ENCODE assay signal across 8 mouse cellular contexts in genomic region chr19:46148372-46148760, GRCm38 (mm10). TPM values are rescaled to one million over a fixed set of nuclear protein-coding genes. Genes with fewer than 3 reads are reported as not detected.
DNase-seq lines count a peak whose midpoint lies in the region; ATAC-seq lines count a peak whose summit lies in the region.

No protein-coding gene starts in this region.

- under 1% methylated on average over 24 of the region's 27 CpGs for WGBS in forebrain, embryonic 14.5 days

- peak overlapping the region; percentile 36 for H3K4me3 ChIP-seq in forebrain, embryonic 14.5 days (ENCODE audit: low read depth, low read length)

- peak; percentile 16; the same call in 1 of the 2 replicates for ATAC-seq in forebrain, embryonic 14.5 days

- H3K4me1 ChIP-seq in forebrain, embryonic 14.5 days (ENCODE audit: control insufficient read depth, insufficient read depth, low read length) = peaks cover 17% of the 10 kb centered on the region

- no peaks in the 10 kb centered on the region for H3K36me3 ChIP-seq in forebrain, embryonic 14.5 days (ENCODE audit: control insufficient read depth, insufficient read depth, low read length)

- DNase-seq in CD8-positive naive resting alpha-beta T cell, adult 2 months (ENCODE audit: low read depth in 2 of 2, low spot score in 2 of 2) = peak; percentile 61 to 73
- DNase-seq in adrenal gland, postnatal 14 days = peak; percentile 96
- peak; percentile 74 for DNase-seq in forebrain, embryonic 14.5 days (ENCODE audit: low spot score)
- DNase-seq in heart, postnatal 36 days = peak; percentile 80 to 82
- DNase-seq in layer of hippocampus, postnatal 14 days (ENCODE audit: low spot score in 2 of 2) = peak; percentile 42 to 64
- peak; percentile 91 to 92 for DNase-seq in lung, postnatal 4 days
- peak; percentile 23 to 34 for DNase-seq in right cerebral cortex, adult 2 months (ENCODE audit: low spot score in 2 of 2)
- peak; percentile 47 for DNase-seq in urinary bladder, adult 2 months (ENCODE audit: low spot score)

- H3K9ac ChIP-seq in forebrain, embryonic 14.5 days (ENCODE audit: low read length) = no peak overlapping the region; the same call in 1 of the 2 replicates

- H3K27ac ChIP-seq in forebrain, embryonic 14.5 days (ENCODE audit: low read depth, low read length) = no peak overlapping the region

- no peaks in the 10 kb centered on the region for H3K9me3 ChIP-seq in forebrain, embryonic 14.5 days (replicated peaks; ENCODE audit: control insufficient read depth, low read length)

- intact Hi-C loops in heart, postnatal 36 days (cut with DNase I) = no loop called here

- peak overlapping the region; percentile 65 for H3K4me2 ChIP-seq in forebrain, embryonic 14.5 days (ENCODE audit: low read length)

- peaks cover 53% of the 10 kb centered on the region for H3K27me3 ChIP-seq in forebrain, embryonic 14.5 days (replicated peaks; ENCODE audit: control insufficient read depth, insufficient read depth, low read length)

RNA-seq across cellular contexts. Expression of gene Pitx3, which starts 0.2 kb away (rescaled TPM):
- 0.26 TPM in 1 of 2 replicates, not detected in the other for total RNA-seq in adrenal gland, postnatal 14 days (2021)
- not detected in 2 replicates for polyA plus RNA-seq in forebrain, embryonic 14.5 days (2014; fragmentation: Nextera tagmentation; extraction: Ambion mirVana)
- total RNA-seq in heart, postnatal 36 days (2021) = under 1 TPM; 0.58 to 0.62 TPM
- not detected for total RNA-seq in layer of hippocampus, postnatal 14 days (2021)
- polyA plus RNA-seq in urinary bladder, adult 2 months (2012; rRNA removed) = 0.12 and 0.19 TPM in 2 replicates

RNA-seq across cellular contexts. Expression of gene Gbf1, which starts 3.9 kb away (rescaled TPM):
- total RNA-seq in adrenal gland, postnatal 14 days (2021) = 62.8 and 74.8 TPM in 2 replicates
- polyA plus RNA-seq in forebrain, embryonic 14.5 days (2014; fragmentation: Nextera tagmentation; extraction: Ambion mirVana) = 36.3 and 50.7 TPM in 2 replicates
- 10 to 100 TPM; 43.2 to 50.4 TPM for total RNA-seq in heart, postnatal 36 days (2021)
- 100 to 1,000 TPM in 1 of 2 experiments, 10 to 100 TPM in 1; 83.7 to 101 TPM for total RNA-seq in layer of hippocampus, postnatal 14 days (2021)
- polyA plus RNA-seq in urinary bladder, adult 2 months (2012; rRNA removed) = 56.3 and 57.5 TPM in 2 replicates

RNA-seq across cellular contexts. Expression of gene Elovl3, which starts 16.7 kb away (rescaled TPM):
- total RNA-seq in adrenal gland, postnatal 14 days (2021) = 7.4 and 8.7 TPM in 2 replicates
- not detected in 2 replicates for polyA plus RNA-seq in forebrain, embryonic 14.5 days (2014; fragmentation: Nextera tagmentation; extraction: Ambion mirVana)
- total RNA-seq in heart, postnatal 36 days (2021) = under 1 TPM in 1 of 2 experiments, not detected in 1; 0.69 TPM
- total RNA-seq in layer of hippocampus, postnatal 14 days (2021) = not detected
- not detected in 2 replicates for polyA plus RNA-seq in urinary bladder, adult 2 months (2012; rRNA removed)

Comparison
In these comparisons a context has a peak if more than half of its experiments do, and no peak if none do; other contexts are left out.
1. DNase-seq: peak in every context shown above with its lines; median percentile 96 in adrenal gland, postnatal 14 days; 92 in lung, postnatal 4 days; 81 in heart, postnatal 36 days; 74 in forebrain, embryonic 14.5 days; 67 in CD8-positive naive resting alpha-beta T cell, adult 2 months; 53 in layer of hippocampus, postnatal 14 days; 47 in urinary bladder, adult 2 months; 28 in right cerebral cortex, adult 2 months.